Mouse (Mus musculus): ENCODE measurements around the gene Gpc3.

Gpc3 gene

GRCm38 (mm10) chrX:52613328-52614030 is at the start of gene Gpc3:
Gene Gpc3 (minus strand): TSS chrX:52613950.
- DNase-seq, result peak; percentile 52

GRCm38 (mm10) chrX:52651975-52652374 is 38.2 kb upstream of the Gpc3 start:
- DNase-seq, result peak; percentile 63

DNA sequence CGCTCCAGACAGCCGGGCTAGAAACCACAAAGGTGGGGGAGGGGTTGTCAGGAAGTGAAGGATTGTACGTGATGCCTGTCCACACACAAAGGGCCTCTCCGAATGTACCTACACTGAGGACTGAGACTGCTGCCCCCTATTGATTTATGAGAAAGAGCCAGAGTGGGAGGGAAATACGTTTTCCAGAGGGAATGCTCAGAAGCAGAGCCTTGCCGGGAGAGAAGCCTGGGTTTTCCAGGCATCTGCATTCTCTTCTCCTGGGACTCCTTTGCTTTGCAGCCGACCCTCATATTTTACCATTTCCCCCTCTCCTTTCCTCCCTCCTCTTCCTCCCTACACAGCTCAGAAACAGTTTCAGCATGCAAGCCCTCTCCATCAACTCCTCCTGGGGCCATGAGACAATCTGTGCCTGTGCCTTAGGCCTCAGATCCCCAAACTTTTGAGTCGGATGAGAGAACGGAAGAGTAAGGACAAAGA is 37.8 kb upstream of the Gpc3 start:
- no peak for DNase-seq

DNA sequence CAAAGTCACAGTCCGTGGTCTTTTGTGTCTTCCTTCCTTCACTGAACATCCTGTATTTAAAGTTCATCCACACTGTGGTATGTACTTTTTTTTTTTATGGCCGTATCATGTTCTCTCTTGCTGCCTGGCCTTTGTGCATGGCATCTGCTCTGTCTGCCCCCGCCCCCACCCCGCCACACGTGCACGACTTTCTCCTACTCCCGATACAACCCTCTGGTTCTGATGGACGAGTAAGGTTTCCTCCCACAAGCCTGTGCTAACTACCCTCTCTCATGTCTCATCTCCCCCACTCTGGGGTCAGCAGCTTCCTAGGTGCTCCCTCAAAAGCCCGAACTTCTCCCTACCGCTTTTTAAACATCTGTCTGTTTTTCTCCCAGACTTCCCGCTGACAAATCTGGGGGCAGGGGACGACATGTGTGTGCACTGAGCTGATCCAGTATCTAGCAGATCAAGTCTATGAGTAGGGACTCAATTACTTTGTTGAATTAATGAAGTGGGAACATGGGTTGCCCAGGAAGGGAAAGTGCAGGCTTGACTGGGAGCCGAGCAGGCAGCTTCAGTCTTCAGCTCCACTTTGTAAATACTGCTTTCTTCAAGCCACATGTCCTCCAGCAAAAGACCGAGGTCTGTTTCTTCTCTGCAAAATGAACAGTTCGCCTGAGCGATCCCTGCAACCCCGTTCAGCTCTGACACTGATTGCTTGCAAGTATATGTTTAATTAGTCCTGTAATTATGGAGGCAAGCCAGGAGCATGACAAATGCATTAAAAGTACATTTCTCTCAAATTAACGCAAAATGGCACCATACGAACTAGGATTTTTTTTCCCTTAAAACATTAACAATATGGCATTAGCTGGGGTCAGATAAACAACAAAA is 35.4 kb upstream of the Gpc3 start:
- DNase-seq, result no peak

- no peak for DNase-seq
These were observed 30.6 kb upstream of the Gpc3 start for GRCm38 (mm10) chrX:52644393-52644792.

DNA sequence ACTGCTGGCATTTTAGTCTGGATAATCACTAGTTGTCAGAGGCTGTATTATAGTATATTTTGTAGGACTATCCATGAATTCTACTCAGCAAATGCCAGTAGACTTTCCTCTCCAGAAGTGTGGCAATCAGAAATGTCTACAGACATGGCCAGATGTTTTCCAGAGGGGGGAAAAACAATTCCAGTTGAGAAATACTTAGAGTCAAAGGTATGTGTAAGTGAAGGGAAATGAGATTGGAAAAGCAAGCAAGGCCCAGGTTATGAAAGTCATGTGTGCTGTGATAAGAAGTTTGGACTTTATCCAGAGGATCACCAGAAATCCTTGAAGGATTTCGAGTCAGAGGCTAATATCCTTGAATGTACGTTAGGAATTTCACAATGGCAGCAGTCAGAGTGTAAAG is 29.6 kb upstream of the Gpc3 start:
- no peak for DNase-seq

DNA sequence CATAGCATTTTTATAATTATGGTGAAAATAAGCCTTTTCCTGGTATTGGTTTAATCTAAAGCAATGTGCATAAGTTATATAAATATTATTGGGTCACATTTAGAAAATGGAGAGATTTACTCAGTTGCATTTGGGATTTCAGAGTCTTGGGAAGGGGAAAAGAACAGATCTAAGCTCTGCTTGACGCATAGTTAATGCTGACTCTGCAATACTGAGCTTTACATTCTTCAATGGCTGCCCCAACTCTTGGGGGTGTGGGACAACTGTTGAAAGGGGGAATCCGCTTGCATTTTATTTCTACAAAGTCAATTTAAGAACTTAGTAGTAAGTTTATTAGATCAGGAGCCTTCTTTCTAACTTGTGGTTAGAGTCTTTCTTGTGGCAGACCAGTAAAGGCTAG is 28.4 kb upstream of the Gpc3 start:
- no peak for DNase-seq

- no peak for DNase-seq
These were observed 23.7 kb upstream of the Gpc3 start for GRCm38 (mm10) chrX:52637419-52637818.

GRCm38 (mm10) chrX:52633976-52634375 is 20.2 kb upstream of the Gpc3 start:
- no peak for DNase-seq

GRCm38 (mm10) chrX:52632688-52633324 is 19.1 kb upstream of the Gpc3 start:
- peak; percentile 50 for DNase-seq

DNA sequence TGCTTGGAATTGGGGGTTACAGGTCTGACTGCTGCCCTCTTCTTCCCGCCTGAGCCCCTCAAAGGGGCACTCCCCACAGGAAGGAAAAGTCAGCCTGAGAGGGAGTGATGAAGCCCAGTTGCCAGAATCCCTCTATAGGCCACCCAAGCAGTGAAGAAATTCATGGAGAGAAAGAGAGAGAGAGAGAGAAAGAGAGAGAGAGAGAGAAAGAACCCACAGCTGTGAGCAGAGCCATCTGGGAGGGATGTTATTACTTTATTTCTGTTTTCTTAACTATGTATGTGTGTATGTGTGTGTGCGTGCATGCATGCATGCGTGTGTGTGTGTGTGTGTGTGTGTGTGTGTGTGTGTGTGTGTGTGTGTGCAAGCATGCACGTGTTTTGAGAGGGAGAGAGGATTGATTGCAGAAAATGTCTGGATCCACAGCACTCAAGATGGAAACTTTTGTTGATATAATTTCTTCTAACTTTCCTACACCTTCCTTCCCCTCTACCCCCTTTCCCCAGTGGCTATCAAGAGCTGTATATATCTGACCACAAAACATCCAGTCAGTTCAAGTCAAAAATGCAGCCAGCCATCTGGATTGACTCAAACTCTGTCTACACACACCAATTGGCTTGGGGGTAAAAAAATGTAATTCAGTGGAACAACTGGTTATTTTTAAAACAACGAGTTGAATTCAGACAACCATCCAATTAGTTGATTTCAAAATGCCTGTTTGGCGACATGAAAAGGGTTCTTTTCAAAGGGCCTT is 13.4 kb upstream of the Gpc3 start:
- no peak for DNase-seq

GRCm38 (mm10) chrX:52617813-52618212 is 4.1 kb upstream of the Gpc3 start:
- DNase-seq, result no peak

- no peak for DNase-seq
These were observed 2.4 kb upstream of the Gpc3 start for GRCm38 (mm10) chrX:52616152-52616551.

- DNase-seq, result no peak
These were observed 256 bp upstream of the Gpc3 start for GRCm38 (mm10) chrX:52614031-52614381.

GRCm38 (mm10) chrX:52612806-52613205 is 944 bp downstream of the Gpc3 start:
- no peak for DNase-seq

- peak; percentile 7 for DNase-seq
These were observed 1.6 kb downstream of the Gpc3 start for GRCm38 (mm10) chrX:52611987-52612670.

DNA sequence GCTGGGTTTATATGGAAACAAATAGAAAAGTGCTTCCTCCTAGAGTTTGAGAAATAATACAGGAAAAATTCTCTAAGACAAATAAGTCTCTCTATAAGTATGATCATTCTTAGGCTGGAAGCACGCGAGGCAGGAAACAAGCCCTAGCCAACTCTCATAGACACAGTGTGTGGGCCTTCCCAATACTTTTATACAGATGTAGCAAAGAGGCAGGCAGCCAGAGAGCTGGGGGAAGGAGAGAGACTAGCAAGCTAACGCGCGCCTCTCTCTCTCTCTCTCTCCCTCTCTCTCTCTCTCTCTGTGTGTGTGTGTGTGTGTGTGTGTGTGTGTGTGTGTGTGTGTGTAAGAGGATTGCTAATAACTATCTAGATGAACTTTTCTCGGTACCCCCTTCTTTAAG is 2.2 kb downstream of the Gpc3 start:
- DNase-seq, result no peak

- no peak for DNase-seq
These were observed 10.6 kb downstream of the Gpc3 start for GRCm38 (mm10) chrX:52603143-52603542.

DNA sequence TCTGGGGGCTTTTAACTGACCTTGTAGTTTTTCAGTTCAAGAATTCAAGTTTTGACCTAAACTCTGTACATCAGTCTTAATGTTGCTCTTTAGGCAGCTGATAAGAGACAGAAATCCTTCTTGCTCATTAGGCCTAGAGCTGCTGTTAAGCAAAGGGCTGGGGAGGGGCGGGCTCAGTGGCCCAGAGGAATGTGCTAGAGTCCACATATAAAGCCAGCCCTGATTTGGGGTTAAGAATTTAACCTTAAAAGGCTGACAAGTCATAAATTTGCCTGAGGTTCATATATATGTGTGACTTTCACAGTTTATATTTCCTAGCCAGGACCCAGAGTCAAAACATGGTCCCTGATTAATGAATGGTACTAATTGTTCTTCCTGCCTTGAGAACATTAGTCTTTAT is 14.5 kb downstream of the Gpc3 start:
- no peak for DNase-seq

- DNase-seq, result no peak
These were observed 26.1 kb downstream of the Gpc3 start for GRCm38 (mm10) chrX:52587671-52588070.

- no peak for DNase-seq
These were observed 53.8 kb downstream of the Gpc3 start for GRCm38 (mm10) chrX:52559995-52560394.

DNA sequence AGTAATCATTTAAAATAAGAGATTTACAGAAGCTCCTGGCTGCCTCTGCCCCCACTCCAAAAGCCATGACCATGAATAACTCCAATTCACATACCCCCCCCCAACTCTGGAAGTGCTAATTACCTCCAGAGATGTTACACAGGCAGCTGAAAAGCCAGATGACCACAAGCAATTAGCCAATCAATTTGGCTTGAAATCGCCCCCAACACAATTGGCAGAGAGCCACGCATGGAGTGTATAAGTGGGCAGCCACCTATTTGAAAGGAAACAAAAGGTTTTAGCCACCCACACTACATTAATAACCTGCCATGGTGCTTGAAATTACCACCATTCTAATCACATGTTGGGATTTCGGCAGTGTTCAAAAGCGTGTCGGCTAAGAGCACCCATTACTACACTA is 55.2 kb downstream of the Gpc3 start:
- no peak for DNase-seq

Measured in kidney, adult 9 months (tissue).